Mouse (Mus musculus): ENCODE measurements around the gene Nfib. TPM values are rescaled to one million over a fixed set of nuclear protein-coding genes. Genes with fewer than 3 reads are reported as not detected.
A peak's percentile ranks its signal among the peaks of the same experiment; 100 is the strongest.

The Nfib gene
- polyA plus RNA-seq, 1 experiment = 7.7 TPM

- TF ChIP-seq USF1 (IDR thresholded peaks at IDR 0.05; ENCODE audit: low read depth) (no peak), POLR2AphosphoS2 (IDR thresholded peaks at IDR 0.05; ENCODE audit: insufficient read length, low read depth) (no peak), MAX (IDR thresholded peaks at IDR 0.05; ENCODE audit: low read depth) (no peak), MYOD1 (IDR thresholded peaks at IDR 0.05; ENCODE audit: control insufficient read depth in 1 of 3, insufficient read length in 2 of 3, low read depth in 2 of 3) (no peak), CEBPB (IDR thresholded peaks at IDR 0.05; ENCODE audit: insufficient read depth, poor library complexity, severe bottlenecking) (no peak), MYOG (IDR thresholded peaks at IDR 0.05; ENCODE audit: control insufficient read depth in 1 of 3, insufficient read depth in 1 of 3, insufficient read length in 2 of 3, low read depth in 2 of 3) (no peak)
- Histone ChIP-seq H3ac (ENCODE audit: control insufficient read depth, insufficient read length) (no peak overlapping the region), H3K79me2 (ENCODE audit: control insufficient read depth, insufficient read depth) (no peaks in the 10 kb centered on the region), H3K27me3 (ENCODE audit: control insufficient read depth, insufficient read depth, insufficient read length) (no peaks in the 10 kb centered on the region), H3K4me3 (no peak overlapping the region), H3K36me3 (ENCODE audit: control insufficient read depth, insufficient read depth) (peaks cover 16% of the 10 kb centered on the region), H3K4me2 (ENCODE audit: low read depth) (no peak overlapping the region)
Measured at GRCm38 (mm10) chr4:82330095-82330494, 375.5 kb downstream of the Nfib start.

- H3ac ChIP-seq (ENCODE audit: control insufficient read depth, insufficient read length) = no peak overlapping the region
- no peaks in the 10 kb centered on the region for H3K79me2 ChIP-seq (ENCODE audit: control insufficient read depth, insufficient read depth)
- no peak for TF ChIP-seq E2F4 (IDR thresholded peaks at IDR 0.05; ENCODE audit: insufficient read depth)
- TF ChIP-seq POLR2A (IDR thresholded peaks at IDR 0.05; ENCODE audit: insufficient read length, low read depth) = no peak
- no peak for TF ChIP-seq CEBPB (IDR thresholded peaks at IDR 0.05; ENCODE audit: insufficient read depth, poor library complexity, severe bottlenecking)
- no peak for TF ChIP-seq POLR2AphosphoS2 (IDR thresholded peaks at IDR 0.05; ENCODE audit: insufficient read length, low read depth)
- no peak for TF ChIP-seq REST (IDR thresholded peaks at IDR 0.05; ENCODE audit: insufficient read depth, insufficient read length)
- no peak for TF ChIP-seq TCF3 (IDR thresholded peaks at IDR 0.05; ENCODE audit: insufficient read length, low read depth)
- no peak for TF ChIP-seq MAX (IDR thresholded peaks at IDR 0.05; ENCODE audit: low read depth)
- H3K4me3 ChIP-seq = no peak overlapping the region
- no peaks in the 10 kb centered on the region for H3K27me3 ChIP-seq (ENCODE audit: control insufficient read depth, insufficient read depth, insufficient read length)
- H3K36me3 ChIP-seq (ENCODE audit: control insufficient read depth, insufficient read depth) = peaks cover 25% of the 10 kb centered on the region
- no peak overlapping the region for H3K4me2 ChIP-seq (ENCODE audit: low read depth)
Measured at GRCm38 (mm10) chr4:82326140-82326529, 379.4 kb downstream of the Nfib start.

GRCm38 (mm10) chr4:82325409-82326139, 380.0 kb downstream of the Nfib start:
- Histone ChIP-seq H3K79me2 (ENCODE audit: control insufficient read depth, insufficient read depth) (no peaks in the 10 kb centered on the region), H3K36me3 (ENCODE audit: control insufficient read depth, insufficient read depth) (peaks cover 24% of the 10 kb centered on the region), H3K4me3 (no peak overlapping the region), H3K4me2 (ENCODE audit: low read depth) (no peak overlapping the region), H3ac (ENCODE audit: control insufficient read depth, insufficient read length) (no peak overlapping the region), H3K27me3 (ENCODE audit: control insufficient read depth, insufficient read depth, insufficient read length) (no peaks in the 10 kb centered on the region)
- TF ChIP-seq MYOD1 (IDR thresholded peaks at IDR 0.05; ENCODE audit: control insufficient read depth in 1 of 3, insufficient read length in 2 of 3, low read depth in 2 of 3) (no peak), CEBPB (IDR thresholded peaks at IDR 0.05; ENCODE audit: insufficient read depth, poor library complexity, severe bottlenecking) (peak; percentile 93)

GRCm38 (mm10) chr4:82324977-82325376, 380.6 kb downstream of the Nfib start:
- Histone ChIP-seq H3K79me2 (ENCODE audit: control insufficient read depth, insufficient read depth) (no peaks in the 10 kb centered on the region), H3K4me2 (ENCODE audit: low read depth) (no peak overlapping the region), H3K27me3 (ENCODE audit: control insufficient read depth, insufficient read depth, insufficient read length) (no peaks in the 10 kb centered on the region), H3K36me3 (ENCODE audit: control insufficient read depth, insufficient read depth) (peaks cover 28% of the 10 kb centered on the region), H3ac (ENCODE audit: control insufficient read depth, insufficient read length) (no peak overlapping the region), H3K4me3 (no peak overlapping the region)
- 0 out of 2 replicates have a peak, but pooled peaks have one; percentile 25 for TF ChIP-seq CEBPB (IDR thresholded peaks at IDR 0.05; ENCODE audit: insufficient read depth, poor library complexity, severe bottlenecking)
- no peak for TF ChIP-seq MYOD1 (IDR thresholded peaks at IDR 0.05; ENCODE audit: control insufficient read depth in 1 of 3, insufficient read length in 2 of 3, low read depth in 2 of 3)

- Histone ChIP-seq H3ac (ENCODE audit: control insufficient read depth, insufficient read length) (no peak overlapping the region), H3K36me3 (ENCODE audit: control insufficient read depth, insufficient read depth) (peaks cover 45% of the 10 kb centered on the region), H3K27me3 (ENCODE audit: control insufficient read depth, insufficient read depth, insufficient read length) (no peaks in the 10 kb centered on the region), H3K4me3 (no peak overlapping the region), H3K4me2 (ENCODE audit: low read depth) (no peak overlapping the region), H3K79me2 (ENCODE audit: control insufficient read depth, insufficient read depth) (no peaks in the 10 kb centered on the region)
- no peak for TF ChIP-seq TCF12 (IDR thresholded peaks at IDR 0.05; ENCODE audit: insufficient read depth, poor library complexity, severe bottlenecking)
- TF ChIP-seq REST (IDR thresholded peaks at IDR 0.05; ENCODE audit: insufficient read depth, insufficient read length) = no peak
- no peak for TF ChIP-seq MYOG (IDR thresholded peaks at IDR 0.05; ENCODE audit: control insufficient read depth in 1 of 3, insufficient read depth in 1 of 3, insufficient read length in 2 of 3, low read depth in 2 of 3)
- no peak for TF ChIP-seq POLR2AphosphoS2 (IDR thresholded peaks at IDR 0.05; ENCODE audit: insufficient read length, low read depth)
- TF ChIP-seq USF1 (IDR thresholded peaks at IDR 0.05; ENCODE audit: low read depth) = peak; percentile 49
Measured at GRCm38 (mm10) chr4:82321008-82321407, 384.5 kb downstream of the Nfib start.

- Histone ChIP-seq H3ac (ENCODE audit: control insufficient read depth, insufficient read length) (no peak overlapping the region), H3K79me2 (ENCODE audit: control insufficient read depth, insufficient read depth) (no peaks in the 10 kb centered on the region), H3K27me3 (ENCODE audit: control insufficient read depth, insufficient read depth, insufficient read length) (no peaks in the 10 kb centered on the region), H3K4me2 (ENCODE audit: low read depth) (no peak overlapping the region), H3K36me3 (ENCODE audit: control insufficient read depth, insufficient read depth) (peaks cover 49% of the 10 kb centered on the region), H3K4me3 (no peak overlapping the region)
- TF ChIP-seq TCF3 (IDR thresholded peaks at IDR 0.05; ENCODE audit: insufficient read length, low read depth) (no peak), USF1 (IDR thresholded peaks at IDR 0.05; ENCODE audit: low read depth) (no peak), REST (IDR thresholded peaks at IDR 0.05; ENCODE audit: insufficient read depth, insufficient read length) (no peak), POLR2AphosphoS2 (IDR thresholded peaks at IDR 0.05; ENCODE audit: insufficient read length, low read depth) (no peak), MAX (IDR thresholded peaks at IDR 0.05; ENCODE audit: low read depth) (no peak)
Measured at GRCm38 (mm10) chr4:82319388-82319787, 386.2 kb downstream of the Nfib start.

Data from myocyte (in vitro differentiated cells).